Mouse (Mus musculus): ENCODE data around the gene Loxl3.

Loxl3 gene

DNA sequence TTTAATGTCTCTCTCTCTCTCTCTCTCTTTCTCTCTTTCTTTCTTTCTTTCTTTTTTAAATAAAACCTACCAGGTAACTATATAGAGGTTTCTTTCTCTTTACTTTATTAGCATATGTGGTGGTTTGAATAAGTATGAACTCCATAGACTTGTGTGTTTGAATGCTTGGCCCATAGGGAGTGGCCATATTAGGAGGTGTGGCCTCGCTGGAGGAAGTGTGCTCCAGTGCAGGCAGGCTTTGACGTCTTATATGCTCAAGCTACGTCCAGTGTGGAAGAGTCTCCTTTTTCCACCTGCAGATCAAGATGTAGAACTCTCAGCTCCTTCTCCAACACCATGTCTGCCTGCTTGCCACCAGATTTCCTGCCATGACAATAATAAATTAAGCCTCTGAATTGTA is 14.9 kb upstream of the Loxl3 start:
- DNase-seq, result no peak

DNA sequence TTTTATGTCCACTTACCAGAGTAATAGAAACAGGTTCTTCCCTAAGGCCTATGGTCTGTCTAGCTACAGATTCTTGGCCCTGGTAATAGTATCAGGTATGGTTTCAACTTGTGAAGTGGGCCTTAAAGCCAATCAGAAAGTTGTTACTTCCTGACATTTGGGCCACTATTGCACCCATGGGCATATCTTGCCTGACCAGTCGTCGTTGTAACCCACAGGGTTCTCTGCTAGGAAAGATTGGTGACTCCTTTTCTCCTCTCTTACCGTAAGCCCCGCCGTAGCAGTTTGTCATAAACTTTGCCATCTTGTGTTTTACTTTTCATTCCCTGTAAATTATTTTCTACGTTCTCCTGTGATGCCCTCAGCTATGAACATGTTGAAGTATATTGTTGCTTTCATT is 13.9 kb upstream of the Loxl3 start:
- DNase-seq, result no peak

DNA sequence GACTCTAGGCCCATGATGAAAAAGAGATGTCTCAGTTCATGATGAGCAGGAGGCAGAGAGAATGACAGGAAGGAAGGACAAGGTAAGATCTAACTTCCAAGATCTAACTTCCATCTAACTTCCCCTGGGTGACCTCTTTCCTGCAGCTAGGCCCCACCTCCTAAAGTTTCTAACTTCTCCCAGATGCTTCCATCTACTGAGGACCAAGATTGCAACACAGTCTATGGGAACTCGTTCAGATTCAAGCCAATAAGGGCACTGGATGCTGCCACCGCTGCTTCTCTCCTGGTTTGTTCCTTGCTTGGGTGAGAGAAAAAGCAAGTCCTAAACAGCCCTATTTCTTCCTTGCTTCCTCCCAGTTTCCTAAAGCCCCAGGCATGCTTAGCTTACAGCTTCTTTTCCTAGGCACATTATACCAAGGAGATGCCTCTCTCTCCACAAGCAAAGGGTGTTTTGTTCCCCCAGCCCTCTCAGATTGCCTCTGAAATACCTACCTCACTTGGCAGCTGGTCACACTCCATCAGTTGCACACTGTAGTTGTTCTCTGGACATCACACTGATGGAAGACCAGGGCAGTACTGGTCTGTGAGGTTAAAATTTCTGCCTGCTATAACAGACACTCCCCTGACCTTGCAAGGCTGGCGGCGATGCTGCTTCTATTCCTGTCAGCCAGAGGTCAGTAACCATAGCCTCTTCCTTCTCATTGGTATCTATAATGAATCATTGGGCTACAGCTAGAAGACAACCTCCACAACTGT is 13.0 kb upstream of the Loxl3 start:
- no peak for DNase-seq

DNA sequence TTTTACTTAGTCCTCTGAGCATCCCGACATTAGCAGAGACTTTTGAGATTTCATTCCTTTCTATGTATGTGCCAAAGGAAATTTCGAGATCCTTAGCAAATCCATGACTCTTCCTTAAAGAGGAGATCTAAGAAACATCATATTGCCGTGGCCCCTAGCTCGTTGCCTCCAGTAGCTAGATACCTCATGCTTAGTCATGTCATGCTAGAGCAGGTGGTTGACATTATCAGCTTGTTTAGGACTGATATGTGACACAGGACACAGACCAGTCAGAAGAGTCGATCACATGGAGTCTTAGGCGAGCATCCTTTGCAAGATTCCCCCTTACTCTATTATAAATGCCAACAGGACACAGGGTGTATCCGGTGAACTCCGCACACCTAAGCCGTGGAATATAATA is 11.0 kb upstream of the Loxl3 start:
- no peak for DNase-seq

DNA sequence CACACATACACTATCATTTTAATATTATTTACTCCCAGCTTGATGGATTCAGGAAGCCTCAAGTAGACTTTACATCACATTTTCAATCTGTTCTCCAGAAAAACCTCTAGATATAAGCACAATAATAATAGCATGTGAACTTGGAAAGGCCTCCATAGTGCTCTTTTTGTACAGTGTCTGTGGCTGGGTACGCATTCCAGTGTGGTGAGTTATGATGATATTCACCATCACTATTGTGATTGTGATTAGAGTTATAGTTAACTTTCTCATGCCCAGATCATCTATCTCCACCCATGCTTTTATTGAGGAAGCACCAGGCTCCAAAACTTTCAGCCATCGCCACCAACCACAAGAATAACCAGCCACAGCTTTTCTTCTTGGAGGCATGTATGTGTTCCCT is 10.2 kb upstream of the Loxl3 start:
- DNase-seq, result no peak

DNA sequence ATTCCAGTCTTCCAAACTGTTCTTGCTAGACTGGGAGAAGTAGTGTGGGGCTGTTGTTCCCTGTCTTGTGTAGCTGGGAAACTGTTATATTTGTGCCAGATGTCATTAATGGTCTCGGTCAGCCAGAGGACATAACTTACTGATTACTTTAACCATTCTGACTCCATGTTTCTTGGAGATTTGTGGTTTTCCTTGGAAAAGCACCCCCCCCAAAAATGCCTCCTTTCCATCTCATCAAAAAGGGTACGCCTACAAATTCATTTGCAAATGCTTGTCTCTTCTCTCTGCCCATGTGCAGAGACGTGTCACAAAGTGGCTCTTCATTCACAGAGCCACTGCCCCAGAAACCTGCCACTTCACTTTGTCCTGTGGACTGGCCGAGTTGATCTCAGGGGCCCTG is 9.6 kb upstream of the Loxl3 start:
- no peak for DNase-seq

DNA sequence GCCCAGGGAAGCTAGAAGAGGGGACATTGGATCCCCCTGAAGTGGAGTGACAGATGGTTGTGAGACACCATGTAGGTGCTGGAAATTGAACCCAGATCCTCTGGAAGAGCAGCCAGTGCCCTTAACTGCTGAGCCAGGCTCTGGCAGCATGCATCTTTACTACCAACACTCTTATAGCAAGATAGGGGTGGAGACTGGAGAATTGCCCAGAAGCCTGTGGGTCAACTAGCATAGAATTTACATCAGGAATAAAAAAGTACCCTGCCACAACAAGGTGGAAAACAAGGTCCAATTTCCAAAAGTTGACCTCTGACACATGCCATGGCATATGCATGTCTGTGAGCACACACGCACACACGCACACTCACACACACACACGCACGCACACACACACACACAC is 8.8 kb upstream of the Loxl3 start:
- no peak for DNase-seq

DNA sequence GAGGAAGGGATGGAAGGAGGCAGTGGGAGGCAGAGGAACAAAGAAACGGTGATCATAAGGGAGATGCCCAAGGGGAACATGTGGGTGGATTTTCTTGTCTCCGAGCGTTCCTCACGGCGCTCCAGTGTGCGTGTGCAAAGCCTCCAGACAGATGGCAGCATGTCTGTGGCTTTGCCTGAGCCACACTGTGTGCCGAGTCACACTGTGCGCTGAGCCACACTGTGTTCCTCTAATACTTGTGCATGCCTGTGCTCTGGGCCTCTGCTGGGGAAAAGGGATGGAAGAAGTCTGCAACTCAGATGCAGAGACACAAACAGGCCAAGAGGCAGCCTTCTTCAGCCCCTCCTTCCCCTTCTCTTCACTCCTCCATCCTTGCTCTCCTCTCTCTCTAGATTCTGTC is 6.7 kb upstream of the Loxl3 start:
- no peak for DNase-seq

DNA sequence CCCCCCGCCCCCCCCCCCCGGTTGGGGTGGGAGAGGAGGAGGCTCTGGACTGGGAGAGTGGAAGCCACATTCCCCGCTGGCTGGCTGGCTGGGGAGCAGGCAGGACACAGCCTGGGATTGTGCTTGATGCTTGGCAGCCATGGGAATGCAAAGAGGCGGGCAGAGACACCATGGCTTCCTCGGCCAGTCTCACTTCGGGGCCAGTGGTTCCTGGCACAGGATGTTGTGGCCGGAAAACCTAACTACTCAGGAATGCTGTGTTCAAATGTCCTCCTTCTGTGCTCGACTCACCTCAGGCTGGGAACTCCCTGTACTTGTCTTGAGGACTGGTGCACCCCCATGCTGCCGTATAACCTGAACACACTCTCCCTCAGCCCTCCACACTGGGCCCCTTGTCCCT is 6.3 kb upstream of the Loxl3 start:
- no peak for DNase-seq

DNA sequence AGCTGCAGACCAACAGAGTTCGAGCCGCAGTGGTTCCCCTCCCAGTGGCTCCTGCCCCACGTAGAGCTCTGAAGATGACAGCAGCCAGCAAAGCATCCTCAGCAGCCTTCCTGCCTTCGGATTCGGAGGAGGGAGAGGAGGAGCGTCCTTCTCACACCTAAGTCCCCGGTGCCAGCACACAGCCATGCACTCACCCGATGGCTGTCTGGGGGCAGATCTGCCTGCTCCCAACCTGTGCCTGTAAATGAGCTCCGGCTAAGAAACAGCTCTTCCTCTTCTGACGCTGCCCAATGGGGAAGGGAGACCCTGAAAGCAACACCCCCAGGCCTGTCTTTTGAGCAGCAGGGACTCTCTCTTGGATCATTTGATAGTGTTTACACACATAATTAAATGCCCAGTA is 4.2 kb upstream of the Loxl3 start:
- DNase-seq, result no peak

DNA sequence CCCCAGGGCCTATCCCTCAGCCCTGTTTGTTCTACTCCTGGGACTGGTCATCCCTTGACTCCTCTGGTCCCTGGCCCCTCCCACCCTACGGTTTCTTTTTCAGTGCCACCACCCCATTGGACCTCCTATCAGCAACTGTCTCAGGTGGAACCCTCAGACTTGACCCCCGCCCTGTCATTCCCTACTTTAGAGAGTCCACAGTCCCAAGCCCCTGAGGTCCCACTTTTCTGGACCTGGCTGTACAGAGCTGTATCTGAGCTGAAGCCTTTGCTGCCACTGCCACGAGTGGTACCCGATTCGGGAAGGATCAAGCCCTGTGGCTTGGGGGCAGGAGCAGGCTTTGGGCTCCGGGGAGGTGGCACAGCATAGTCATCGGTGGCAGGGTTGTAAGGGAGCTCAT is 2.9 kb upstream of the Loxl3 start:
- no peak for DNase-seq

DNA sequence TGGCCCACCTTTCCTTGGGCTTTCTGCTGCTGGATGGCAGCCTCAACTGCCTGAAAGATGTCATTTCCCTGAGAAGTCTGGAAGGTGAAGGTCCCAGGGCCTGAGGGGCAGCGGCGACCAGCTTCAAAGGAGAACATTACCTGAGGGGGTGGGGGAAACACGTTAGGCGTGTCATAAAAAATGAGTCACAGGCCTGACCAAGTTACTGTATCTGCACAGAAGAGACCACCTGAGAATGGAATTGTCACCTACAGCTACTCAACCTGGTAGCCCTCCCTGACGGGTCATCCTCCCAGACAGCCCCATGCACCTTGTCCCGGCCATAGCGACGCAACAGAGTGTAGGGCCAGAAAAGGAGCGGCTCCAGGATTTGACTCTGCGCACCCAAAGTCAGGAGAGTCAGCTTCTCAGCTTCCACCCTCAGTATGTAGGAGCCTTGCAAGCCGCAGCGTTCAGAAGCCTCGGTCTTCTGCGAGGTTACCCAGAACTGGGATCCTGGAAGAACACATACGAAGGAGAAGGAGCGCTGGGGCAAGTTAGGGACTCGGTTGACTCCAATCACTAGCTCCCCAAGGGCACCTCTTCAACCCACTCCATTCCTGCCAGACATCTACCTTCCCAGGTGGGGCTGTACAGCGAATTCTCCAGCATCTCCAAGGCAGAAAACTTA is 1.9 kb upstream of the Loxl3 start:
- no peak for DNase-seq

DNA sequence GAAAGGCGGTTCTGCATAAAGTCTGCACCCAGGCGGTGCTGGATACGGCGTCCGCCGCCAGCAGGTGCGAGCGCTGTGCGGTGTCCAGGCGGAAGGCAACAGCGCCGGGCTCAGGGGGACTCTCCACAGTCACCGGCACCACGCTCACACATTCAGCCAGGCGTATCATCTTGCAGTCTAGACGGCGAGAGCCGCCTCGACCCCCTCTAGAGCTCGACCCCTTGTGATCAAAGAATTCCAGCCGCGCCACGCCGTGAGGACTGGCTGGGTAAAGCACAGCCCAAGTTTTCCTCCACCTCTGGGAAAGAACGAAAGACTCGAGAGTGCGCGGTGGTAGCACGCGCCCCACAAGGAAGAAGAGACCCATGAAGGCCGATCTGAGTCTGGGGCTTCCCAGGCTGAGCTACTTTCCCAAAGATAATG is 1.2 kb upstream of the Loxl3 start:
- DNase-seq, result no peak

DNA sequence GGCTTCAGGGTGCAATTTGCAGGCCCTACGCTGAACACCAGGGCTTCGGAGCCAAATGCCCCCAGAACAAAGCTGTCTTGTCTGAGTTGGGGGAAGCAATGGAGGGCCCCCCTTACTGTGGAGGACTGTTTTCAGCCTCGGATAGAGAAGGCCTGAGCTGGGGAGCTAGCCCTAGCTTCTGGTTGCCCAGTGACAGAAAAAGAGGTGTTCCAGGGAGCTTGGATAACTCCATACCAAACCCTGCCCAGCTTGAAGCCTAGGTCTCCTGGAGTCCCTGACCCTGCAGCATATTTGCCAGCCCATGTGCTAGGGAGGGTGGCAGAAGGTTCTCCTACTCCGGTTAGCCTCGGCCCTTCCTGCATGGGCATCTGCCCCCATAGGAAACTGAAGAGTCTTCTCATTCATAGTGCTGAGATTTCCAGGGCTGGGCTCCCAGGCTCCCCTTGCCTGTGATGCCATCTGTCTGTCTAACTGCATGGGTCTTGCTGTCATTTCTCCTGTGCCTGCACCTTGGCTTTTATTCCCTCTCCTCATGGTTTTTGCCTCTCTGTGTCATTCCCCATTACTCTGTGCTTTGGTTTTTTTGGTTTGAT is 586 bp downstream of the Loxl3 start:
- DNase-seq, result no peak

DNA sequence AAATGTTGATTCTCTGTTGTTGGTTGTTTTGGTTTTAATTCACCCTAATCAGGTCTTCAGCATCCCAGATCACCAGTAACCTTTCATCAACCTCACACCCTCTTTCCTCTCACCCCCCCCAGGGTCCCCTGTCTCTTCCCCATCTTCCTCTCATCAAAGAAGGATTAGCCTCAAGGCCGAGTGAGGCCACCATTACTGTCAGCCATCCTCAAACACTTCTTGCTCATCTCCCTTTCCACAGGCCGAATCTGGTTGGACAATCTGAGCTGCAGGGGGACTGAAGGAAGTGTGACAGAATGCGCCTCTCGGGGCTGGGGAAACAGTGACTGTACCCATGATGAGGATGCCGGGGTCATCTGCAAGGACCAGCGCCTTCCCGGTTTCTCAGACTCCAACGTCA is 3.2 kb downstream of the Loxl3 start:
- DNase-seq, result no peak

DNA sequence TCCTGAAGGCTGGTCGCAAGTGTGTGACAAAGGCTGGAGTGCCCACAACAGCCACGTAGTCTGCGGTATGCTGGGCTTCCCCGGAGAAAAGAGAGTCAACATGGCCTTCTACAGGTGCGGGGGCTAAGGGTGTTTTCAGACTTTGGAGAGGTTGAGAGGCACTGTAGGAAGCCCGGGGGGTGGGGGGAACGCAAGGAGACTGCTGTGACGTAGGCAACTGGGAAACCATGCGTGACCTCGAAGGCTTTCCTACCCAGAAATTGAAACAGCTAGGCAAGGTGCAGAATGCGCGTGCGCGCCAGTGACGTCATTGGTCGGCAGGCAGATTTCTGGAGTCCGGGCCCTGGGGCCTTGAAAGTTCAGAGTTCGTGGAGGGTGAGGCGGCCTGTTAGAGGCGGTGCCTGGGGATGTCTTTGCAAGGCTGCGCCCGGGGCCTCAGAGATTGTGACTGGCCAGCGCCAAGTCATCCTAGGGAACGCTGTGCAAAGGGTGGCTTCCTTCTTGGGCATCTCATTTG is 4.6 kb downstream of the Loxl3 start:
- peak; percentile 98 for DNase-seq

DNA sequence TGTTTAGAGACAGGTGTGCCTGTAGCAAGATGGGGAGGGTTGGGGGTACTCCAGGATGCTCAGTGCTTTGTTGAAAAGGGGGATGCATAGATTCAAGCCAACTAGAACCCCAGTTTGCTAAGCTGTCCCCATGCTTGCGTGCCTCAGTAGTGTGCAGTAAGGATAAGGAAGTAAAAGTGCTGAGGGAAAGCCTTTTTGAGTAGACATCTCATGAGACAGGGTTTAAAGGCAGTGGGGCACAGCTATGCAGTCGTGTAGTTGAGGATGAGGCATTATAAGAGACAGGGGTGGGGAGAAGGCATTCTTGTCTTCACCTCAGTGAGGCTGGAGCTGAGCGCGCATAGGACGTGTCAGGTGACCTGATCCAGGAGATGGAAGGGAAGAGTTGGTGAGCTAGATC is 6.6 kb downstream of the Loxl3 start:
- DNase-seq, result no peak

DNA sequence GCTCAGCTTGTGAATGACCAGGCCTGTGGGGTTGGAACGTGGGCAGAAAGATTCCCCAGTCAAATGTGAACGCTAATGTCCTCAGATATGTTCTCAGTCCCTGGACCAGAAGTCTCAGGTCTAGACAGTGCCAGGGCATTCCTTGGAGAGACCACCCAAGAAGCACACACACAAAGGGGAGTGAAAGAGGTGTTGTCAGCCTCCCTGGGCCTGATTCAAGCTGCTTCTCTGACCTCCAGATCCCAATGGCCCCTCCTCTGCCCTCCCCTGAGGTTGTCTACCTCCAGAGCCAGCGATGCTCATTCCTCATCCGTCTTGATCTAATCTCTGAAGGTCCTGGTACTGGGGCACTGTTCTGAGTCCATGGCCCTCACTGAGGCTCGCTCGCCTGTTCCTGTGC is 9.6 kb downstream of the Loxl3 start:
- DNase-seq, result no peak

DNA sequence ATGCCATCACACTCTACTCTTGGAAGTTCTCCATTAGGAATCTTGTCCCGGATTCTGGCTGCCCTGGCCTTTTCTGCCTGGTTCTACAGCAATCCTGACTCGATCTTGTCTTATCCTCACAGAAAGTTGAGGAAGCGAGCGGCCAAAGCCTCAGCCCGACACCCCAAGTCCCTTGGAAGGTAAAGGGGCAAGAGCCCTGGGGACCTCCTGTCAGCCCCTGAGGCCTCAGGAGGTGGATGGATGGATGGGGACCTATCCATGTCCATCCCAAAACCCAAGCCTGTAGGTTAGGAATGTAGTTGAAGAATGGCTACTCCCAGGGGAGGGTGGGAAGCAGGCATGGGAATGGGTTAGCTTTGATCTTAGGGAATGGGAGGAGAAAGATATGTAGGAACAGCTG is 10.0 kb downstream of the Loxl3 start:
- DNase-seq, result no peak

DNA sequence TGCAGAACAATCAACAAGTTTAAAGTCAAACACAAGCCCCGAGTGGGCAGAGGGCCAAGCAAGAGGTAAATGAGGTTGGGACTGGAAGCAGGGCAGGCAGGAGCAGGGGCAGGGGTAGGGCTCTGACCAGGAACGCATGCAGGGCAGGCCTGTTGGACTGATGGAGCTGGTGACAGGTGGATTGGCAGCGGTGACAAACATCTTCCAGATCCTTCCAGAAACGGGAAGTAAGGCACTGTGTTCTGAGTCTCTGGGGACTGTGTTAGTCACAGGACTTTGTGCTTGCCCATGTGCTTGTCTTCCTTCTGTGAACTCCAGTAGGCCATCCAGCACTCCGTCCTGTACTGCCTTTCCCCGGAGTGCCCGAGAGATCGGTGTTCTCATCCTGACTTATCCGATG is 10.8 kb downstream of the Loxl3 start:
- no peak for DNase-seq

DNA sequence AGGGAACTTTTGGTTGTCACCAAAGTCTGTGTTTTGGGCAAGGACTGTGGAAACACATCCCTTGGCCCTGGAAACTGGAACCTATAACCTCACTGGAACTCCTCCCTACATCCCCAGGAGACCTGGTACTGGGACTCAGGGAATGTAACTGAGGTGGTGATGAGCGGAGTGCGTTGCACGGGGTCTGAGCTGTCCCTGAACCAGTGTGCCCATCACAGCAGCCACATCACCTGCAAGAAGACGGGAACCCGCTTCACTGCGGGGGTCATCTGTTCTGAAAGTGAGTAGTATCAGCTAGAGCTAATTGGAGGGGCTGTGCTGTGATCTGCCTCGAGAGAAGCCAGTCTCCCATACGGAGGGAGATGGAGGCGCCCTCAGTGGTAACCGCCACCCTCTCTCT is 15.4 kb downstream of the Loxl3 start:
- no peak for DNase-seq

DNA sequence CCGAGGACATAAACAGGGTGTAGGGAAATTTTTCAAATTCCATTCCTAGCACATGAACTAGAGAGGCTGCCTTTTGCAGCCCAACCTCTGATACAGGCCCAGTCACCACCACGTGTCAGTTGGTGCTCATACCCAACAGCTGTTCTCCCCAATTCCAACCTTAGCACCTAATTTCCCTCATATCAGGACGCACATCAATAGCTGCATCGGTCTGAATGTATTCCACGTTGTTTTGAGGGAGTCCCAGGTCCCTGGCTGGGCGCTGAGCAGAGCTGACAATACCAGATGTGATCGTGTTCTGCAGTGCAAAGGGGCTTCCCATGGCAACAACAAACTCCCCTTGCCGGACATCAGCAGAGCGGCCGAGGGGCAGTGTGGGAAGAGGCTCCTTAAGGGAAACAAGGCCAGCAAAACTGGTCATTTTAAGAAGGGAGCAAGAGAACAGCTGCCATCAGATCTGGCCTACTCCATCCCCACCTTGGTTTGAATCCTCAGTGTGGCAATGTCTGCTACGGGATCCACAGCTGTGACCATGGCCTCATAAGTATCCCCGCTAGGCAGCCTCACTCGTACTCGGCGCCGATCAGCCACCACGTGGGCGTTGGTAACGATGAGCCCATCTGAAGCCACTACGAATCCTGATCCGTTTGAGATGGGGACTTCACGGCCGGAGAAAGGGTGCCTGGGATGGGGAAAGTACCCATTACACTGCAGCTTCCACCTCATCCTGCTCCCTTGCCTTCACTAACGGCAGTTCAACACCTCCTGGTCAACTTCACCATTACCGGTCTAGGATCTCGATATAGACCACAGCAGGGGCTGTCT is 19.4 kb downstream of the Loxl3 start:
- DNase-seq, result no peak

DNA sequence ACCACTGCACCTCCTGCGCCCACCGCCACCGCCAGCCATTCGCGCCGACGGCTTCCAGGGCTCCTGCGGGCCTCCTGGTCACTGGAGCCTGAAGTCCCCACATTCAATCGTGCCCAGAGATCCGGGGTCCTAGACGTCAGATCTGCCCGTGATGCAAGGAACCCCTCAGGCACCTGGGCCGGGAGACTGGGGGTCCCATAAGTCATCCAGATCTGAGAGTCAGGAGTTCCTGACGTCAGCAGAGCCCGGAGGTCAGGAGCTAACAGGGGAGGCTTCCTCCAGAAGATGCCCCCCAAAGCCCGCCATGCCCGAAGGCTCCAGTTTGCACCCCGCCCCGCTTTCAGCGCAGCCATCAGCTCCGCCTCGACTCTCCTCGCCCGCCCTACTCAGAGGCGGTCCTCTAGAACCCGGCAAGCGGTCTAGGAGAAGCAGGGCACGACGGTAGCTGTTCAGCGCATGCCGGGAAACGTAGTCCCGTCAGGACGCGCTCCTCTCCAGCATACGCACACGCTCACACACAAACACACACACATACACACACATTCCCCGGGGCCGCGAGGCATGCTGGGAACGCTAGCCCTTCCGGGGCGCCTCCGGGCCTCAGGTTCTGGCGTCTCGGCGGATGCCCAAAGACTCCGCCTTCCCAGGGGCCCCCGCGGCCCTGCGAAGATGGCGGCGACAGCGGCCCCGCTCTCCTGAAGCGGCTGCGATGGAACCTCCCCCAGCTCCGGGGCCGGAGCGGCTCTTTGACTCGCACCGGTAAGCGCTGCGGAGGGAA is 20.3 kb downstream of the Loxl3 start, which contains the start of gene Aup1:
Aup1 (plus strand) TSS at position 448 of the 778 bp plus-strand sequence.
- peak; percentile 98 for DNase-seq

All from kidney, adult 9 months (tissue).